Mouse (Mus musculus) naive thymus-derived CD4-positive, alpha-beta T cell, adult 2 months (primary cell): ENCODE results near the gene Stard7.

Experiments used
- DNase-seq: peaks from one replicate; pipeline ENCODE4 v3.0.0-alpha.2; 2011; ENCODE audit warnings: low read depth

The Stard7 gene

GRCm38 (mm10) chr2:127322671-127323285 is 52.8 kb downstream of the Stard7 start:
- peak; percentile 24 for DNase-seq

DNA sequence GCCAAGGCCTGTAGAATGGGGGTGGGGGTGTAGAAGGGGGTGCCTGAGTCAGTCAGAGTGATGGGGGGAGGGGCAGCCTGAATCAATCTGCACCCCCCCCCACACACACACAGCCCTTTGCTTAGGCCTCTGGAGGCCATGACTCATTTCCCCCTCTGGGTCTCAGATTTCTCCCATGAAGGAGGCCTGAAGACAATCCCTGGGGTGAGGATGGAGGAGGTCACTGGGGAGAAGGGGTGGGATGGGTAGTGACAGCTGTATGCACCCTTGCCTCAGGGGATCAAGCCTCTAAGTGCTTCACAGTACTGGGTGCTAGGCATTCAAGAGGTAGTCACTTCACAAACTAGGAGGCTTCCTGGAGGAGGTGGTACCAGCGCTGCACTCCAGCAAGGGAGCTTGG is 53.6 kb downstream of the Stard7 start:
- peak; percentile 34 for DNase-seq

- peak; percentile 67 for DNase-seq
Observed at GRCm38 (mm10) chr2:127324456-127324855, 54.4 kb downstream of the Stard7 start.

GRCm38 (mm10) chr2:127328090-127328851 is 58.3 kb downstream of the Stard7 start:
- DNase-seq: peak; percentile 50

DNA sequence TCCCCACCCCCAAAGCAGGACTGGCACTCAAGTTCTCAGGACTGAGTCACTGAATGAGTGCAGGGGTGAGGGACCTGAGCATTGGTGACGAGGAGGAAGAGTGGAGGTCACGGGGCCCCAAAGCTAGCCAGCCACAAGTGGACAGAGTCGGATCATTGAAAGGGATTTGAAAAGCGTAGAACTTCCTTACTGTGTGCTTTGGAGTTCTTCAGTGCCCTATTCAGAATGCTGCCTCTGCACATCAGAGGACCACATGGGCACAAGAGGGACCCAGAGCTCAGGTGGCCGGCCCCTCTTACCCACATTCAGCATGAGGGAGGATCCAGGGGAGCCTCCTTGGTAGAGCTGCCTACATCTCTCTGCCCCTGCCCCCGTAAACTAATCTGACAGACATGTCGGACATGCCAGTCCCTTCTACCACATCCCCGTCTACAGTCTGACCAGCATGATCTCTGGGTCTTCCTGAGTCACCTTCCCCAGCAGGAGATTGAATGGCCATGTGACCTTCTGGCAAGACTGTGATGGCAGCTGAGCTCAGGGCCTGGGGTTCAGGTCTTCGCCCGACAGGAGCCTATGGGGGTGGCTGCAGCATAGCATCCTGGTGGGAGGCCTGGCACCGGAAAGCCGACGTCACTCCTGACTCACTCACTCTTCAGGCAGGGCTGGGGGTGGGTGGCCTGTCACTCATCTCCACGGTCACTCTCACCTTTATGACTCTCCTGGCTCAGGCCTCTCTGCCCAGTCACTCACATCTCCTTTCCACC is 63.0 kb downstream of the Stard7 start:
- DNase-seq: peak; percentile 62

DNA sequence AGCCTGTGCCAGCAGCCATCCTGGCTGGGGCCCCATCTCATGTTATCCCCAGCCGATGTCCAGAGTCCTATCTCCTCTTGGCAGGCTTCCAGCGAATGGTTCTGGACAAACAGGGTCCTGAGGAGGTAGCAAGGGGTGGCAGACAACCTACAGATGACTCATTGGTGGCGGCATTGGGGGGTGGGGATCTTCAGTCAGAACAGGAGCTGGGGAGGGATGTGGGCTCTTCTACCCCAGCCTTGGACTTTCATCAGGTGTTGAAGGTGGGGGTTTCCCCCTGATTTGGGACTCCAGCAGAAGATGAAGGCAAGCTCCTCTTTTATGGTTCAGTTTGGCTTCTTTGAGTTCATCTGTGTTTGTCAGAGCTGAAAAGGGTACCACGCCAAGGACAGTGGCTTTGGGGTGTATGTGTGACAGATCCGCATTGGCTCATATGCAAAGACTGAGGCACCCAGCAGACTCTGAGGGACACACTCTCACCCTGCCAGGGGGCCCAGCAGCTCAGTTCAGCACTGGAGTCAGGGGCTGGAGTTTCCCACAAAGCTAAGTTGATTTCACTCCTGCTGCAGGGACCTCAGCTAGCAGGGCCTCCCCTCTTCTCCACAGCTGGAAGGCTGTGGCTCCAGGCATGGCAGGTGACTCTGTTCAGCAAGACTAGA is 64.1 kb downstream of the Stard7 start:
- peak; percentile 83 for DNase-seq

DNA sequence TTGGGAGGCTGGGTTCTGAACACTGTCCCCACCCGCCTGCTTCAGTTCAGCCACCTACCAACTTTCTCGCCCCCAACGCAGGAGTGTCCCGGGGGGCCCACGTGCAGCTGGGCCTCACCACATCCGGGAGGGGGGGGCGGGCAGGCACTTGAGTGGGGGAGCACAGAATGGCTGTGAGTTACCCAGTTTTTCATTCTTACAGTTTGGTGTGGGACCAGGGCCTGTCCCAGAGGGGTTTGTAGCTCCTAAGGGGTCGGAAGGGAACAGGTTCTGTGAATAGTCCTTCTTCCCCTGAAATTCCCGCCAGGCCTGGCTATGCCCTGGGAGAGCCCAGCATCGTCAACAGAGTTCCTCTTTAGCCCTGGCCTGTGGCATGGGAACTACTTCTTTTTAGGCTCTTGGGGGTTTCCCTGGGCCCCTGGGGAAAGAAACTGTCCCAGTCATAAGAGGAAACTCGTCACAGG is 65.1 kb downstream of the Stard7 start:
- DNase-seq: peak; percentile 77

- peak; percentile 96 for DNase-seq
Observed at GRCm38 (mm10) chr2:127335767-127336496, 65.9 kb downstream of the Stard7 start, which contains the start of gene Dusp2. Gene Dusp2, plus strand, starts transcription at chr2:127336159.

DNA sequence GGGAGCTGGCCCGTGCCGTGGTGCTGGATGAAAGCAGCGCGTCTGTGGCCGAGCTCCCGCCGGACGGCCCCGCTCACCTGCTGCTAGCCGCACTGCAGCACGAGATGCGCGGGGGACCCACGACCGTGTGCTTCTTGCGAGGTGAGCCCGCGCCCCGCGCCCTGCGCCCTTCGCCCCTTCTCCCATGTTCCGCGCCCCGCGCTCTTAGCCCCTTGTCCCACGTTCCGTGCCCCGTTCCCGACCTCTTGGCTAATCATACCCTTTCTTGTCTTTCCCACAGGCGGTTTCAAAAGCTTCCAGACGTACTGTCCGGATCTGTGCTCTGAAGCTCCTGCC is 66.4 kb downstream of the Stard7 start:
- no peak for DNase-seq

GRCm38 (mm10) chr2:127336885-127337284 is 66.9 kb downstream of the Stard7 start:
- peak; percentile 52 for DNase-seq

- DNase-seq: peak; percentile 64
Observed at GRCm38 (mm10) chr2:127337531-127337930, 67.5 kb downstream of the Stard7 start.

DNA sequence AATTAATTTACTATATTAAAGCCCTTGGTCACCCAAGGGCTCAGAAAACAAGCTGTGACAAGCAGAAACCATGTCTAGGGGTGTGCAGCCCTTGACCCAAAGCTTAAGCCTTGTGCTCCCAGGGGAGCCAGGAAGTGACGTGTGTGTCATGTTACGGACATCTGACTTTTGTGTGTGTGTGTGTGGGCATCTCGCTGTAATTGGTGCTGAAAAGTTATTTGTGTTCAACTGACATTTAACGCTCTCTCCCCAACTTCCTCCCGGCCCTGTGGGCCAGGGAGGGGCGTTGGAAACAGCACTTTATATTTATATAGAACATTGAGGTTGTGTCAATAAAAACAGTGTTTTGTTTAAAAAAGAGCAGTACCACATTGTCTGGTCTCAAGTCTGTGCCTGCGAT is 68.0 kb downstream of the Stard7 start:
- DNase-seq: peak; percentile 61

DNA sequence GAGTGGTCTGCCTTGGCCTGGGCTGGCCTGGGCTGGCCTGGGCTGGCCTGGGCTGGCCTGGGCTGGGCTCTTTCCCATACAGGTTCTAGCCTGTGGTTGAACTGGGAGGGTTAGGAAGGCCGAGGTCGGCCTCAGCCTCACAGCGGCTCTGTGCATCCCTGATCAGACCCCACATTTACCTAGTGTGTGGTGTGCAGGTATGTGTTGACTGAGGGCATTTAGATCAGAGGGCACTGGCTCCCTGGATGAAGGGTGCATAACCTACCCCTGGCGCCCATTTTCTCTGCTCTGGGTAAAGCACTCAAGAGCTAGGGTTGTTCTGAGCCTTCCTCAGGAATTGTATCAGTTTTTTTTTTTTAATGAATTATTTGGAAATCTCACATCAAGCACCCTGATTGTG is 68.4 kb downstream of the Stard7 start, which contains the start of gene Astl:
TSS of gene Astl (plus strand) at position 224 of the 400 bp plus-strand sequence.
- peak; percentile 64 for DNase-seq

DNA sequence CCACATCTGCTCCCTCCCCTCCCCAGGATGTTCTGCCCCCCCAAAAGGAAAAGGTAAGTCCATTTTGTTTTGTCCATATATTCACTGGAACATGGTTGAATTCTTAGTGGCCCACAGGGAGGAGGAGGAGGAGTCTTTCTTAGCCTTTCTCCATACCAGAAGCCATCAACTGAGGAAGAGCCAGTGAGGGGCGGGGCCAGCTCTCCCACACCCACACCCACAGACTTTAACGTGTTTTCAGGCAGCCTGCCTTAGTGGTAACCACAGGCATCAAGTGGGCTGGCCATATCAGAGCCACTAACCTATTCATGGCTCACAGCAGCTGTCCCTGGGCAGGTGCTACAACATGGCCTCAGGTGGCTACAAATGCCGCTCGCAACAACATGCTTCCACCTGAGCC is 68.8 kb downstream of the Stard7 start:
- peak; percentile 81 for DNase-seq

DNA sequence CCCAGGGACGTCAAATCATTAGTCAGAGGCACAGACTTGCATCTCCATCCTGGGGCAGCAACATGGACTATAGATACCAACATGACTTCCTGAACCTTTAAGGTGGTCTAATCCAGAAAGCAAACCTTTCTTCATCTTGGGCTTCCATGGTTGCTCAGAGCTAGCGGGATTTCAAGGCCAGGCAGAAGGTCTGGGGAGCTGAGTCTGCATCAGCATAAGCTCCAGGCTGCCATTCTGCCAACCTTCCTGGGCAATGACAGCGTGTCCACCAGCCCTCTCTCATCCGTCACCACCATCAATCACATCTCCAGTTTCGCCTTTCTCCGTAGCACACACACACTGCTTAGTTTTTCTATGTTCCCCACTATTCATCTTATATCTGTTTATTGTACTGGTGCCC is 69.2 kb downstream of the Stard7 start:
- peak; percentile 53 for DNase-seq

GRCm38 (mm10) chr2:127341159-127341558 is 71.1 kb downstream of the Stard7 start:
- DNase-seq: peak; percentile 85

GRCm38 (mm10) chr2:127346334-127346733 is 76.3 kb downstream of the Stard7 start:
- DNase-seq: peak; percentile 54

DNA sequence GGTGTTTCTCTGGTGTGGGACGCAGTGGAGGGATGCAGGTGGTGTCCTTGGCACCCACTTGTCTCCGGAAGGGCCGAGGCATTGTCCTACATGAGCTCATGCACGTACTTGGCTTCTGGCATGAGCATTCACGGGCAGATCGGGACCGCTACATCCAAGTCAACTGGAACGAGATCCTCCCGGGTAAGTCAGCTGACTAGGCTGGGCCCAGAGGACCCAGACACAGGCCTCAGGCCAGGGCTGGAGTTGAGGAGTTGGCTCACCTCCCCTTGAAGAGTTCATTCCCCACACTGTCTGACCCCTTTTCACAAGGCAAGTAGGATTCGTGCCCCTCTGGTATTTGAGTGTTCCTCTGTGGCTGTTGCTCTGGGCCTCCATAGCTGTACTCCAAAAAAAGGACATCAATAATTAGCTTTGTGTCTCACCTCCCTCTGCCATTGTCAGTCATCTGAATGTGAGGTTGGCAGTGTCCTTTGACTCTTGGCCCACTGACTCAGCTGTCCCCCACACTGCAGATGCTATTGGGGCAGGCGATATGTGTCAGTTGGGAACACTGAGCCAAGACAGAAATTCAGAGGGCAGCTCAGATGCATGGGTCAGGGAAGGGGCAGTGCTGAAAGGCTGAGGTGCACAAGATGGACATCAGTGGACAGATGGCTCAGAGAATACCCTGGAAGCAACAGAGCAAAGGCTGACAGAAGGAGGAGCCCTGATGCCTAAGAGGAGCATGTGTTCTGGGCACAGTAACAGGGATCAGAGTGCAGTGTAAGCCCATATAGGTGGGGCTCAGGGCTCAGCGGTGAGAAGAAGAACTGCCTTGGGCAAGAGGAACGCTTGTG is 77.3 kb downstream of the Stard7 start:
- no peak for DNase-seq
